Mouse (Mus musculus): Measurements from ENCODE around the gene Gys1.

GRCm38 (mm10) chr7:45386077-45386476, 48.6 kb upstream of the Gys1 start:
- TF ChIP-seq CTCF (IDR thresholded peaks at IDR 0.05; ENCODE audit: extremely low read depth, insufficient read depth, insufficient read length, insufficient replicate concordance) (no peak), POLR2A (IDR thresholded peaks at IDR 0.05; ENCODE audit: low read depth, low read length) (no peak)
